Mouse (Mus musculus) cerebellum, adult 9-10 months (tissue): ENCODE measurements at regions not wholly inside any gene's neighbourhood (a gene's known extent, or its start where the extent isn't known, plus 50 kb on each side); places are given as distances from the start of the nearest gene placed in this dataset.

Source experiments
- DNase-seq: peaks from one replicate; pipeline ENCODE4 v3.0.0; 2022

DNA sequence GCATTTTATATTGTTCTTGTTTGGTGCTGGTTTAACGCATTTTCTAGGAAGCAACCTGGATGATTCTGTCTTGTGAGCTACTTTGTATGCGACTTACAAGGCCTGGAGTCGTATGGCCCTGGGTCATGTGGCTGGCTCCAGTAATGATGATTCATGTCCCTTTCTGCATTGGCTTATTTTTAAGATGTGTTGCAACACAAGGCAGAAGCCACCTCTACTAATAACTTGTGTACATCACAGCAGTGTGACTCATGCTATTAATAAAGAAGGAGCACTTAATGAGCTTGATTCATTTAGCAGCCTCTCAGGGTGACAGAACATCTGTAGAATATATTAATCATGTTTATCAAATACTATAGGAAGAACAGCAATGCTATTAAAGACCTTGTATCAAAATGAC is 84.0 kb downstream of the Slc5a7 start:
- DNase-seq, result no peak

DNA sequence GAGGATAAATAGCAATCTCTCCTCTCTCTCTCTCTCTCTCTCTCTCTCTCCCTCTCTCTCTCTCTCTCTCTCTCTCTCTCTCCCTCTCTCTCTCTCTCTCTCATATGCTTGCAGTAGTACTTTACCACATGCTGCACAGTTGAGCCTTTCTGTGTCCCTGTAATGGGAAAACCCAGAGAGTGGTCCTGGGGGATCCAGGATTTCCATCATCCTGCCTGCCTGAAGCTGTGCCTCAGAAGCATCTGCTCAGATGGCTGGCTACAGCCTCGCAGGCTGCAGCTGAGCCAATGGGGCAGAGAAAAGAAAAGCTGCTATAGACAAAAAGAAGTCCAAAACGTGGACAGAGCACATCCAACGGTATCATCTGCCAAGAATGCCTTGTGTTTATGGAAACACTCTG is 97.1 kb downstream of the Slc5a7 start:
- DNase-seq, result no peak

DNA sequence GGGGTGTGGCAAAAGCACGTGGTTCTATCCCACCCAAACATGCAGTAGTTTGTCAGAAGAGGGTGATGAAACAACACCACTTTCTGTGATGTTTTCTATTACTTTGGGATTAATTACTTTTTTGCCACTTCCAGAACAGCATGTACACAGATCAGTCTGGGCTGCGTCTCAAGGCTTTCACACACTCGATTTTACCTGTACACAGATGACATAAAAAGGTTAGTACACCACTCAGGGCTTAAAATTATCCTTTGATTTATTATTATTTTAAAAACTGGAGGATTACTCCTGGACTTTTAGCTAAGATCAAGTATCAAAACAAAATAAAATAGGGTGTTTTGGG is 106.6 kb downstream of the Slc5a7 start:
- no peak for DNase-seq

DNA sequence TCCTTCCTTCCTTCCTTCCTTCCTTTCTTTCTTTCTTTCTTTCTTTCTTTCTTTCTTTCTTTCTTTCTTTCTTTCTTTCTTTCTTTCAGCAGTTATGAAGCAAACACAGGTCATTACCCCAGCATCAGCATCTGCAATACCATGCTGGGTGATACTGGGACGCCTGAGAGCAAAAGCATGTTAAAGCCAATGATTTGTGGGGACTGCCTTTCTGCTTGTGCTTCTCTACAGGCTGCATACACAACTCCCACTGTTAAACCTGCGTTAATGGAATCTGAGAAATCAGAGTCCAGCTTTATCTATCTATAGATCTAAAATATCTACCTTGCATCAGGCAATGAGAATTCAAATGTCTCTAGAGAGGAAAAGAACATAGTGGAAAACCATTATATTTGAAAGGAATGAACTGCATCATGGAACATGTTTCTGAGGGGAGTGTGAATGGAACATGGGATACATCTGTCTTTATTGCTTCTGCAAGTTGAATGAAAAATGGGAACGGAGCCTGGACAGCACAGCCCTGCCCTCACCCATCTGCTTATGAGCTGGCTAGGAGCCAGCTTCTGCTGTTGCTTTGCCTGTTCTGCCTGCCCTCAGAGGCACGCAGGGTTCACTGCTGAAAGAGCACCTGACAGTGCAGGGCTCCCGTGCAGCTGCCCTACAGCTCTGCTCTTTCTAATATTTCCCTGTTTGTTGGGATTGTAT is 107.2 kb downstream of the Slc5a7 start:
- no peak for DNase-seq

DNA sequence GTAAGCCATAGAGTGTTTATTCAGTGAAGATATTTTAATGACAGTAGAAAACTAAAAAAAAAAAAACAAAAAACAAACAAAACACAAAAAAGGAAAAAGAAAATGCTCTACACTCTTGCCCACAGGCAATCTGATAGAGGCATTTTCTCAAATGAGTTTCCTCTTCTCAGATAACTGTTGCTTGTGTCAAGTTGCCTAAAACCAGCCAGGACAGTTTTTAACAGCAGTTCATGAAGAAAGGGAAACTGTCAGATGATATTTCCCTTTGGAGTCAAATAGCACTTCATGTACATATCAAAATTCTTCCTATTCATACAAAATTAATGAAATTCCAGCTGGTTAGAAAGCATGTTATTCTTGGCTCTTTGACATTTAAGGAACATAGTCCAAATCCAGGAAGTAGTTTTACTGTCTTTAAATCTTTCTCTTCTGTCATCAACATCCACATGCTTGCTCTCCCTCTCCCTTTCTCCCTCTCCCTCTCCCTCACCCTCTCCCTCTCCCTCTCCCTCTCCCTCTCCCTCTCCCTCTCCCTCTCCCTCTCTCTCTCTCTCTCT is 109.8 kb downstream of the Slc5a7 start:
- DNase-seq, result no peak

DNA sequence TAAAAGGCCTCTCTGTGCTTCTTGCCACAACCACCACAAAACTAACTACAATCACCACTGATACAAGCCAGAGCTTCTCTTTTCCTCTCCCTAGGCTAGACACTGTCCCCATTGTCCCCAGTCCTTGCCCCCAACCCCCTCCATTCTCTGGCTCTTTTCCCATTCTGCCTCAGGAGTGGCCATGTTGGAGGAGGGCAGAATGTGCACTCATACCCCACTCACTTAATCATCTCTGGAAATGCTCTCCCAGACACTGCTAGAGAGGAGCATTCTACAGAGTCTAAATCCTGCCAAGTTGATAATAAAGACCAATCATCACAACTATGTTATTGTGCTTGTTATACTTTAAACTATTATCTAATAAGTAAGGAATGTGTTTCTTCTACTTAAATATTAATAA is 116.8 kb downstream of the Slc5a7 start:
- no peak for DNase-seq

DNA sequence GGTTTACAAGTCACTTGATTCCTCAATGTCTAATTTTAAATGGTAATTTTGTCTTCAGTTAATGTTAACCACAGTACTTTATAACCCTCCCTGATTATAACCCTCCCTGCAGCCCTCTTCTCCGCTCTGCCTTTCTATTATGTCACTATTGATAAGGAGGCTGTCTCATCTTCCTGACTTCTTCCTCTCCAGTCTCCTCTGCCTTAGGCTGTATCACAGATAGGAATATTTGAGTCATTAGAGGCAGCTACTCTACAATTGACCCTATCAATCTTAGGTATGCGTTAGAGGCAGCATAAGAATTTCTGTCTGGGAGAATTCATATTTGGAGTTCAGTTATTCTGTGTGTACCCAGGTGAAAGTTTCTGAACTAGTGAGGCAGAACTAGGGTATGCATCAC is 118.3 kb downstream of the Slc5a7 start:
- no peak for DNase-seq

DNA sequence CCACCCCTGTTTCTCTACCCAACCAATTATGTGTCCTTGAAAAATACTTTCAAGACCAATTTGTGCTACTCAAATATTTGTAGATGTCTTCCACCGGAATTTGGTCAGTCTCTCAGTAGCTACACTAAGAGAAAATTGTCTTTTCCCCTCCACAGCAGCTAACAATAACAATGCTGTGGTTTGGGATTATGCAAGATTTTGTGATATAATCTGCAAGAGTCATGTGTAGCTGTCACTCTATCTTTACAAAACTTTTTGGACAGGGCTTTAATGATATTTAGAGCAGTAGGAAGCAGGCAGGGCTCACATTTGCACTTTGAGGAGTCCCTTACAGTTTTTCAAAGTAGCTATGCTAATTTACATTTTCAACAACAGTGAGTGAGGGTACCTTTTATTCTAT is 128.1 kb downstream of the Slc5a7 start:
- no peak for DNase-seq

DNA sequence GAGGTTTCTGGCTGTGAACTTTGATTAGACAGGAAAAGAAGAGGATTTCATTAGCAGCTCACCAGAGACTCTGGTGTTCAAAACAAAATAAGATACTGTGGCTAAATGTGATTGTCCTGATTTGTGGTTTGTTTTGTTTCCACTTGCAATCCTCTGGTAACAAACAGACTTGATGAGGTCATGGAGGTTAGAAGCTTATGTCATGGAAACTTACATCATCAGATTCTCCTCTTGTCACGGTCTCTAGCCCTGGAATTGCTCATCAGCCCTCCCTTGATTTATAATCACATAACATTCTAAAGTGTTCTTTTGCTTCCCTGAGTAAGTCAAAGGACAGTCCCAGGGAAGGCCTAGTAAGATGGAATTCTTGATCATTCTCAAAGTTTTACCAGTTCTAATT is 130.8 kb downstream of the Slc5a7 start:
- DNase-seq, result no peak

DNA sequence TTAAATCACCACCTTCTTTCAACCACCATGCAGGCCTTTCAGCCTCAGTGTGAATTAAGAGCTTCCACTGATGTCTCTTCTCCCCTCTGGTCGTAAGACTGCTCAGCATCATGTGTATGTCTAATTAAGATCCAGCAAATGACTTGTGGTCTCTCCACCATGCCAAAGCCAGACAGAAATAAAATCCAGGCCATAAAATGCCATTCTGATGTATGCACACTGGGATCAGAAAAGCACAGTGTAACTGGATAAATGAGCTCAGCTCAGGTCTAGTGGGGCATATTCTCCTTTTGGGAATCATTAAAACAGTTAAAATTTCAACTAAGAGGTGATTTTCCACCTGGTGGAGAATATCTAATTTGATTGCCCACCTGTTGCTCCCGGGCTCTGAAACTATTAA is 136.5 kb downstream of the Slc5a7 start:
- DNase-seq, result no peak

DNA sequence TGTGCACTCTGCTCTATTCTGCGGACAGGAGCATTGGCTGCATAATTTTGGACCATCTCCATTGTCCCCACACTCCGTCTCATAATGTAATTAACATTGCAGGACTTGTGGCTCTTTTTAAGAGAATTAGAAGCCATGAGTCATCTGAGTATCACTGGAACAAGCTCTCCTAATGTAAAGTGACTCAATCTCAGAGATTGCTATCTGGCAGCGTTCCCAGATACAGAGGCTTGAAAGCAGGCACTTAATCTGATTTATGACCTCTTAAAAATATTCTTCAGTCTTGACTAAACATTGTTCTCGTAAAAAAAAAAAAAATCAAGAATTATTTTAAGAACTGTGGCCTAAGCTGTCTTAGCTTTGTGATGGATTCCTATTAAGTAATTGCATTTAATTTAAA is 140.1 kb downstream of the Slc5a7 start:
- DNase-seq, result peak; percentile 0

DNA sequence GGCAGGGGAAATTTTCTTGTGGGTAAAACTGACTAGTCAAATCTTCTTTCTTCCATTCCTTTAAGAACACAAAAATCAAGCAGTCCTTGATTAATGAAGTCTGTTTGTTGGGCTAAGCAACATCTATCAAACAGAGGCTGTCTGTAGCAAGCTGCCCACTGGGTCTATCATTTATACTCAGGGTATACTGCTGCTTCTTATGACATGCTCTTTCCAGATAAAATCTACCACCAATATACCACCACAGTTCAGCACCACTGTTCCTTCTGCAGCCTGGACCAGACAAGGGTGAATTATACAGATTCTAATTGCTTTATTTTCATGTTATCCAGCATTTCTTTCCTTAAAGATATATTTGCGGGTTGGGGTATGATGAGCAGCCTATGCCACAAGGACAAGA is 140.5 kb downstream of the Slc5a7 start:
- DNase-seq, result no peak

DNA sequence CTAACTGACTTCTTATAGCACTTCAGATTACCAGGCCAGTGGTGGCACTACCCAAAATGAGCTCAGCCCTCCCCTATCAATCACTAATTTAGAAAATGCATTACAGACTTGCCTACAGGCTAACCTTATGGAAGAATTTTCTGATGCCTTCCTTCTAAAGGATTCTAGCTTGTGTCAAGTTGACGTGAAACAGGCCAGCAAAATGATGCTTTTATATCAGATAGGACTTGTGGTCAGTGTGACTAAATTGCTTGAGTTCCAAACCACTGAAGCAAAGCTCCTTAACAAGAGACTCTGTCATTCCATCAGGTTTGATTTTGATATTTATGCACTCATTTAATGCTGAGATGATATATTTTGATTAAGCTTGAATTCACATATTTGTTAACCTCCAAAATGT is 143.0 kb downstream of the Slc5a7 start:
- DNase-seq, result no peak

DNA sequence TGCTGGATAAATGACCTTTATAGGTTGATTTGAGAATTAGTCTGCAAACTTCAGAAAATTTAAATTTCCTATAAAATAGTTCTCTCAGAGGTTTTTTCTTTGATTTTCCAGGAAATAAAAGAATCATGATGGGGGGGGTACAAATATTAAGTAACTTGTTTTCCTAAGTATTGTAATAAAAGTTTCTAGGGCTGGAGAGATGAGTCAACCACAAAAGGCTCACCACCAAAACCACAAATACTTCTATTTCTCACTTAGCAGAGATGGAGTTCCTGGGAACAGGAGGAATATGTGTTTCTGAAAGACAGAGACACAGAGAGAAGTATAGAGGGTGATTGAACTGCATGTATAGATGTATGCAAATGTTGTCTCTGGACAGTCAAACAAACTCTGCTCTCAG is 144.3 kb downstream of the Slc5a7 start:
- DNase-seq, result no peak
